Mouse (Mus musculus) testis, adult 2 months (tissue): ENCODE data around the gene Fam53b. TPM values are rescaled to one million over a fixed set of nuclear protein-coding genes. Genes with fewer than 3 reads are reported as not detected.

ENCODE experiments used
- H3K27ac ChIP-seq: fragments of 200-500 bp; 2 replicates; pipeline ENCODE4 v1.5.1; 2012; ENCODE audit warnings: low read depth, low read length; ENCODE audit not compliant: control insufficient read depth, insufficient read depth
- H3K27me3 ChIP-seq: fragments of 200-500 bp; 2 replicates; pipeline ENCODE4 v1.6.1; 2012; ENCODE audit warnings: mild to moderate bottlenecking, low read length, moderate library complexity; ENCODE audit not compliant: control insufficient read depth, insufficient read depth
- H3K36me3 ChIP-seq: fragments of 200-500 bp; 2 replicates; pipeline ENCODE4 v1.6.1; 2012; ENCODE audit warnings: mild to moderate bottlenecking, low read length; ENCODE audit not compliant: control insufficient read depth, insufficient read depth
- H3K4me1 ChIP-seq: fragments of 200-500 bp; 2 replicates; pipeline ENCODE4 v1.6.1; 2012; ENCODE audit warnings: low read length; ENCODE audit not compliant: control insufficient read depth, insufficient read depth
- H3K4me3 ChIP-seq: fragments of 200-500 bp; 2 replicates; pipeline ENCODE4 v1.5.1; 2012; ENCODE audit warnings: low read depth, mild to moderate bottlenecking, low read length, moderate library complexity, mixed read lengths; ENCODE audit not compliant: control insufficient read depth
- CTCF ChIP-seq: fragments of 200-500 bp; IDR thresholded peaks from 2 replicates; pipeline ENCODE4 v1.5.1; 2012; ENCODE audit warnings: low read depth, mild to moderate bottlenecking, inconsistent platforms, low read length, moderate library complexity; ENCODE audit not compliant: control insufficient read depth, insufficient read depth, insufficient replicate concordance
- POLR2A ChIP-seq: fragments of 200-500 bp; IDR thresholded peaks from 2 replicates; pipeline ENCODE4 v1.6.1; 2012; ENCODE audit warnings: low read depth, mild to moderate bottlenecking, inconsistent platforms, low read length, moderate library complexity; ENCODE audit not compliant: control insufficient read depth
- polyA plus RNA-seq: library from polyadenylated mRNA; depleted of rRNA; stranded (reverse); fragments of >200 nt; gene quantifications from 2 replicates; pipeline ENCODE4 v1.2.3, GENCODE M21; 2012

The Fam53b gene
- polyA plus RNA-seq, 1 experiment: 6.1 TPM

DNA sequence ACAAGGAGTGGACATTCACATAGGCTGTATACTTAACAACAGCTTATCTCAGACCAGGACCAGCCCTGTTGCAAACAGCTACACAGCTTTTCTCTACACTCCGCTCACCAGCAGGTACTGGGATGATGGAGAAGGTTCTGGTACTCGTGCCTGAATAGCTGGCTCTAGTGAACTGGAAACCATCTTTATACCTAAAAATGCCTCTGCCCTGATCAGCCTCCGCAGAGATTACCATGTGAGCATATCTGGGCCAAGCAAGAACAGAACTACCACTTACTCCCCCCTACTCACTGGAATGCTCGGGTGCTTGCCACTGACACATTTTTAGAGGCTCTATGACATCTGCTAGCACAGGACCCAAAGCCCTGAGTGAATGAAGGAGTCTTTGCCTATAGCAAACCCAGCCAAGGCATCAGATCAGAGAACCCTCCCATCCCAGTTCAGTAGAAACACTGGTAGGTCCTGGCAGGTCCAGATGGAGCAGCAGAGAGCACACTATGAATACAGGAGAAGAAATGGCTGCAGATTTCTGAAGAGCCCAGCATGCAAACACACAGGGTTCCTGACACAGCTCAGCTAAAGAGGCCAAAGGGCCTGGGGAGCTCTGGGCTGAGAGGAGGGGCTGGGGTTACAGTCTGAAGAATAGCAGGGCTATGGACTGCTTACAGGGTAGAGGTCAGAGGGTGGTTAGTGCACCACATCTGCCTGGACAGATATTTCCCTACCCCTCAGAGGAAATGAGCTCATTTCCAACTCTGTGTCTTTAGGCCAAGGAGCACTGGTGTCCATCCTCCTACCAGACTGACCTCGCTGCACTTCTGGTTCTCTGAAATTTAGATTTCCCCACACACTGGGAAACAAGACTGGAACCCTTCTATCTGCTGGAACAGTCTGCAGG, 14.3 kb downstream of the Fam53b start:
- Histone ChIP-seq H3K4me1 (peaks cover 9% of the 10 kb centered on the region), H3K4me3 (no peak overlapping the region), H3K36me3 (no peaks in the 10 kb centered on the region), H3K27ac (no peak overlapping the region), H3K27me3 (no peaks in the 10 kb centered on the region)
- no peak for TF ChIP-seq POLR2A
- no peak for TF ChIP-seq CTCF

DNA sequence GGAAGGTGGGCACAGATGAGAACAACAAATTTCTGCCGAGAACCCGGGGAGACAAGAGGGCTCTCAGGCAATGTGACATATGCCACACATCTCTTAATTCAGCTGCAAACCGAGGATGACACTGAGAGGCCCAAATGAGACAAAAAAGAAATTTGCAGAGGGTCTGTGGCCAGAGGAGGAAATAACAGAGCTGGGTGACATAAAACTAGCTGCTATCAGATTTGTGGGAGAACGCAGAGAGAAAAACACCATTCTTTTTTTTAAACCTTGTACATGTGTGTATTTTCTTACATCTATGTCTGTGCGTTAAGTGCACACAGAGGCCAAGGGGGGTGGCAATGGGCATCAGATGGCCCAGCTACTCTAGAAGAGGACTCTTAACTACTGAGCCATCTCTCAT, 18.5 kb downstream of the Fam53b start:
- Histone ChIP-seq H3K27ac (no peak overlapping the region), H3K4me1 (no peaks in the 10 kb centered on the region), H3K27me3 (no peaks in the 10 kb centered on the region), H3K36me3 (no peaks in the 10 kb centered on the region), H3K4me3 (no peak overlapping the region)
- TF ChIP-seq POLR2A (no peak), CTCF (no peak)

DNA sequence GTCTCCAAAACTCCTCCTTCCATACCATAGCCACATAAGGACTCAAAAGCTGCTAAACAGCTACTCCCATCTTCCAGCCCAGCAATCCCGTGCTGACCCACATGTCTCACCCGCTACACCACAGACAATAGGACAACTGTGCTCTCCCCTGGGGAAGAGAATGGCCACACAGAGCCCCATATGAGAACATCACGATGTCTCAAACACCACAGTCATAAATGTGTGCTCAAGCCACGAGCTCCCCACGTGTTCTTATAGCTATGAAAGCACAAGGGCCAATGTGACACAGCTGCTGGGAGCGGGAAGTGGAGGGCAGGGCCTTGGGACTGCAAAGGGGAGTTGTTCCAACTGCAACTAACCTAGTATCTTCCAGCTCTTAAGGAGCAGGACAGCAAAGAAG, 20.2 kb downstream of the Fam53b start:
- no peak overlapping the region for H3K4me3 ChIP-seq
- no peaks in the 10 kb centered on the region; the same call in 1 of the 2 replicates for H3K4me1 ChIP-seq
- no peak overlapping the region for H3K27ac ChIP-seq
- TF ChIP-seq POLR2A (no peak), CTCF (no peak)
- no peaks in the 10 kb centered on the region for H3K36me3 ChIP-seq
- no peaks in the 10 kb centered on the region for H3K27me3 ChIP-seq

DNA sequence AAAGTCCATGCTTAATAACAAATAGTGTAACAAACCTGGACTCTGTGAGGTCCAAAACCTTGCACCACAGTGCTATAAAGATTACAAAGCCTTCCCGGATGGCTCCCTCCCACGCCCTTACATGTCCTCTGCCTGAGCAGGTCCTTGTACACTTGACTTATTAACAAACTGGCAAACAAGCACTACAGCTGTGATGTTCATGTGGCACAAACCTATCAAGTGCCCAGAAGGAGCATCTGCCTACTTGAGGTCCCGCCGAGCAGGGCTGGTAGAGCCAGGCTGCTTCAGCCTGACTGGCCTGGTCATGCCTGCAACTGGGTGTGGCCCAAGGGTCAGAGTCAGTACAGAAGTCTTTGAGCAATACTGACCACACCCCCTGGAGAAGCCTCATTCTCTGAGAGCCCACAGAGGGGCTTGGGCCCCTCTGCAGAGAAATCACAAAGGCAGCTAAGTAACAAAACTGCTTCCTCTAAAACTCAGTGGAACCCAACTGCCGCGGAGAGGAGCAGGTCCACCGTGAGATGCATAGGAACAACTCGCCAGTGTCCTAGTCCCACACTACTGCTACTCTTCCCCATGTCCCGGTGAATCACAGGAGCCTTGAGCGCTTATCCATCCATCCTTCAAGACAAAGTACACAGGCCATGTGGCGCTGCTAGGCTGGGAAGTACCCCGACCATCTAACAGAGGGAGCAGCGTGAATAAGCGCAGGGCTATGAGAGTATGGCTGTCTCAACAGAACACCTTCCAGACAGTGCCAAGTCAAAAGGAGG, 23.1 kb downstream of the Fam53b start:
- Histone ChIP-seq H3K36me3 (no peaks in the 10 kb centered on the region), H3K27me3 (no peaks in the 10 kb centered on the region), H3K4me3 (no peak overlapping the region), H3K4me1 (no peaks in the 10 kb centered on the region; the same call in 1 of the 2 replicates), H3K27ac (no peak overlapping the region)
- TF ChIP-seq POLR2A (no peak), CTCF (no peak)

DNA sequence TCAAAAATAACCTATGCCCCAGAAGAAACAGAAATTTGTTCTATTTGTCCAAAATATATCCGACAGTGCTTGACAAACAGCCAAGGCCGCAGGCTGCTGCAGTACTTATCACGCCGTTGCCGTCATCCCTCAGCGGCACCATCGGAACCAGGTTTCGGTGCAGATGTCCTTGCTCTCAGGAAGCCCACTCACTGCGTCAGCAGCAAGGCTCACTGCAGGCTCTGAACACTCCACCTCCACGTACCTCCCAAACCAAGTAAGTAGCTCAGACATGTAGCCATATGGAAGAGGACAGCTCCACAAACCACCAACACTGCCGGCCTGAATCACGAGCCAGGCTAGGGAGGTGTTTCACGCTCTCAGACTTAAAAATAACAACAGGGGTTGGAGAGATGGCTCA, 24.9 kb downstream of the Fam53b start:
- TF ChIP-seq POLR2A (no peak), CTCF (no peak)
- no peak overlapping the region for H3K4me3 ChIP-seq
- no peaks in the 10 kb centered on the region for H3K36me3 ChIP-seq
- no peaks in the 10 kb centered on the region; the same call in 1 of the 2 replicates for H3K4me1 ChIP-seq
- no peaks in the 10 kb centered on the region for H3K27me3 ChIP-seq
- H3K27ac ChIP-seq: no peak overlapping the region

DNA sequence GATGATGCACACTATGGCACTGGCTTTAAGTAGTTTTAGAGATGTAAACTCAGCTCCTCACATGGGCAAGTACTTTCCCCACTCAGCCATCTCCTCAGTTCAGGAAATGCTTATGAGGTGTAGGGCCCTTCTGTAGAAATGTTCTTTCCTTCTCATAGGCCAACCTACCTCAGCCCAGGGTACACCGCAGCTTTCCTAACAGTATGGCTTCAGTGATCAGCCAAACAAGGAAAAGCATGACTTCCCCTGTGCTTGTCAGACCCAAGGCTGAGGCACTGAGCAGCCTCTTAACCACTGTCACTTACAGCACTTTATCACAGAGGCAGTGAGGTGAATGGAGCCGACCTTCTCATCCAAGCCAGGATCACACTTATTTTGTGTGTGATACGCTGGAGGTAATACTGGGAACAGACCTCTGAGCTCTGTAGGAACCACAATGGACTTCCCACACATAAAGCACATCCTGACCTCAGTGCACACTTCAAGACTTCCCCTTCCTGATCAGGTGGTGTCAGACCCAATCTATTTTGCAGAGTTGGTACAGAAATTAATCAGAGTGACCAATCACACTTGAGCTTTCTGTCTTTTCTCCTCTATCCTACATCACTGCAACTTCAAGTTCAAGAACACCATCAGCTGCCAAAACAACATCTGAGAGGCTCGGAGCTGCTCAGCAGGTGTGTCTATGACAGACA, 26.0 kb downstream of the Fam53b start:
- Histone ChIP-seq H3K4me1 (no peaks in the 10 kb centered on the region; the same call in 1 of the 2 replicates), H3K36me3 (no peaks in the 10 kb centered on the region), H3K4me3 (no peak overlapping the region), H3K27me3 (no peaks in the 10 kb centered on the region), H3K27ac (no peak overlapping the region)
- TF ChIP-seq CTCF (no peak), POLR2A (no peak)
